Mouse (Mus musculus) right cerebral cortex, adult 2 months (tissue): Measurements from ENCODE around the gene Rspo1.

Experiments
- DNase-seq, 2 experiments: peaks; one replicate each; pipeline ENCODE4 v3.0.0; 2021 to 2022; ENCODE audit warnings: low spot score in 2 of 2

Rspo1 gene

GRCm38 (mm10) chr4:124973296-124973695 lies 12.9 kb upstream of the Rspo1 start:
- DNase-seq: no peak

GRCm38 (mm10) chr4:124978201-124978600 lies 8.0 kb upstream of the Rspo1 start:
- no peak for DNase-seq

GRCm38 (mm10) chr4:124983893-124984526 lies 2.2 kb upstream of the Rspo1 start:
- no peak for DNase-seq

GRCm38 (mm10) chr4:124984871-124985670 lies 1.2 kb upstream of the Rspo1 start:
- DNase-seq: peak in 1 of 2 experiments; percentile 37

- no peak for DNase-seq
Measured at GRCm38 (mm10) chr4:124986739-124987710, 795 bp downstream of the Rspo1 start.

- DNase-seq: no peak
Measured at GRCm38 (mm10) chr4:124987711-124988097, 1.5 kb downstream of the Rspo1 start.

- no peak for DNase-seq
Measured at GRCm38 (mm10) chr4:124988382-124988781, 2.2 kb downstream of the Rspo1 start.

- DNase-seq: no peak
Measured at GRCm38 (mm10) chr4:124989787-124990253, 3.6 kb downstream of the Rspo1 start.

- DNase-seq: no peak
Measured at GRCm38 (mm10) chr4:124990325-124990724, 4.1 kb downstream of the Rspo1 start.

- DNase-seq: no peak
Measured at GRCm38 (mm10) chr4:124997479-124998147, 11.4 kb downstream of the Rspo1 start.

GRCm38 (mm10) chr4:124999548-124999947 lies 13.3 kb downstream of the Rspo1 start:
- peak in 1 of 2 experiments; percentile 20 for DNase-seq

- no peak for DNase-seq
Measured at GRCm38 (mm10) chr4:125002978-125003377, 16.7 kb downstream of the Rspo1 start.

- DNase-seq: no peak
Measured at GRCm38 (mm10) chr4:125004886-125005285, 18.7 kb downstream of the Rspo1 start.

GRCm38 (mm10) chr4:125007460-125007859 lies 21.2 kb downstream of the Rspo1 start:
- DNase-seq: no peak

GRCm38 (mm10) chr4:125008220-125008619 lies 22.0 kb downstream of the Rspo1 start:
- no peak for DNase-seq

- no peak for DNase-seq
Measured at GRCm38 (mm10) chr4:125008712-125009111, 22.5 kb downstream of the Rspo1 start.

- DNase-seq: no peak
Measured at GRCm38 (mm10) chr4:125015806-125016635, 29.8 kb downstream of the Rspo1 start, which contains the start of gene Gnl2. Gene Gnl2, plus strand, starts transcription at chr4:125016585.

- DNase-seq: no peak
Measured at GRCm38 (mm10) chr4:125017431-125017830, 31.2 kb downstream of the Rspo1 start.

- DNase-seq: peak in 1 of 2 experiments; percentile 14
Measured at GRCm38 (mm10) chr4:125020780-125021538, 34.7 kb downstream of the Rspo1 start.
